Mouse (Mus musculus): ENCODE measurements around the gene Afg1l.

- TF ChIP-seq POLR2A (IDR thresholded peaks at IDR 0.05; ENCODE audit: borderline replicate concordance, control insufficient read depth, low read depth, low read length) (no peak), CTCF (IDR thresholded peaks at IDR 0.05; ENCODE audit: control insufficient read depth, insufficient read depth, low read length) (peak; percentile 91)
Measured at GRCm38 (mm10) chr10:42291360-42291759, 187.0 kb downstream of the Afg1l start.
